Mouse (Mus musculus): ENCODE measurements around the gene Tmem138.
"Not testable (repeated sequence)": the region's sequence is repeated elsewhere in the genome, so short reads cannot be mapped to it uniquely, and the experiment has no call there.

Tmem138 gene

DNA sequence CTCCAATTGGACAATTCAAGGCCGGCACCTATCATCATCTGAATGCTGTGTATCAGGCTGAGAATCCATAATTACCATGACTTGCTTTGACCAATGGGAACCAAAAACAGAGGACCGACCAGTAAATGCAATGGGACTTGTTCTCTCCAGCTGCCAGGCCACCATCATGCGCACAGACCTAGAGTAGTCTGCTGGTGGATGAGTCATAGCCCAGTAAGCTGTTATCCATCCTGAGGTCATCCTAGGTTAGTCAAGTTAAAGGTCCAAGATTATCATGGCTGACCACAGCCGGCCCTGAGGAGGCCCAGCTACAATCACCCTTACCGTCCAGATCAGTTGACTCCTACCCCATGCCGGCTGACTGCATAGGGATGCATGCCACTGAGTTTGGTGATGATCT lies 7.5 kb downstream of the Tmem138 start:
- DNase-seq, result no peak

DNA sequence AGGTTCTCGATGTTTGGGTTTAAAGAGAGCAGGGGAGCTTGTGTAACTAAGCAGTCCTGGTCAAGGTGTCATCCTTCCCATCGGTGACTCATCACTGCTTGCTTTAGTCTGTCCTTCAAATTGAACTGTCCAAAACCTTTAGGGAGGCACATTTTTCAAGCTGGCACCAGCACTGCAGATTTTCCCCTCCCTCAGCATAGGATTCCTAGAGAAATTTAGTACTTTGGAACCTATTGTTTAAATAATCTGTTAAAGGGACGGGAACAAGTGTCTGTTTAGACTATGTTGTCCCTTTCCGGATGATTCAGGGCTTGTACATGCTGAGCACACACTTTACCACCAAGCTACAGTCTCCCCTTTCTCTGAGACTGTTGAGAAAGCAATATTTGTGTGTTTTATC lies 11.9 kb downstream of the Tmem138 start:
- DNase-seq, result no peak

DNA sequence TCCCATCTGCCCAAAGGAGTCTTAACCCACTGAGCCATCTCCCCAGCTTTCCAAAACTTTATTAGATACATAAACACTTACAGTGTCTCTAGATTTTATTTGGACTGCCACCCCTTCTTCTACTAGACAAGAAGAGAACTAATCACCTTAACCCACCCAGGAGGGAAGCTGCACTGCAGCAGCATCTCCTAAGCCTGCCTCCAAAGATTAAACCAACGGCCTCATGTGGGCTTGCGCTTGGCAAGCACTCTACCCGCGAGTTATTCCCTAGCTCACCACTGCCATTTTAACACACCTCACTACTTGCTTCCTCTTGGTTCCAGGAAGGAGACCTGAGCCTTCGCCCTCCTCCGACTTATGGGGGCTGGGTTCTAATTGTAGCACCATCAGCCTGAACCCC lies 12.9 kb downstream of the Tmem138 start:
- no peak for DNase-seq

DNA sequence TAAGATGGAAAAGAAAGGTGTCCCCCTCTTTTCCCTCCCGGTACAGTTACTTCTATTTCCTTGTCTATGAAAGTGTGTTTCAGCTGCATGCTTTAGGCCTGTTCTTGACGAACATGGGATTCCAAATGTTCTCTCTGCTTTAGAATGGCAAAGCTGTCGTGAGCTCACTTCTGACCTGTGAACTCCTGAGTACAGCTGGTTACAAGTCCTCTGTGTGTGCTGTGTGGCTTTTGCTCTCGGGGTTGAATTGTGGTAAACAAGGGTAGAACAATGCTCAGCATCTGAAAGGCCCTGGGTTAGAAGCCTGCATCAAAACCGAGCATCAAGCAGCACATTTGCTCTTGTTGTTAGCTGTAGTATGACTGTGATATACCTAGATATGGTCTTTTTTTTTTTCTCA lies 14.8 kb downstream of the Tmem138 start:
- no peak for DNase-seq

DNA sequence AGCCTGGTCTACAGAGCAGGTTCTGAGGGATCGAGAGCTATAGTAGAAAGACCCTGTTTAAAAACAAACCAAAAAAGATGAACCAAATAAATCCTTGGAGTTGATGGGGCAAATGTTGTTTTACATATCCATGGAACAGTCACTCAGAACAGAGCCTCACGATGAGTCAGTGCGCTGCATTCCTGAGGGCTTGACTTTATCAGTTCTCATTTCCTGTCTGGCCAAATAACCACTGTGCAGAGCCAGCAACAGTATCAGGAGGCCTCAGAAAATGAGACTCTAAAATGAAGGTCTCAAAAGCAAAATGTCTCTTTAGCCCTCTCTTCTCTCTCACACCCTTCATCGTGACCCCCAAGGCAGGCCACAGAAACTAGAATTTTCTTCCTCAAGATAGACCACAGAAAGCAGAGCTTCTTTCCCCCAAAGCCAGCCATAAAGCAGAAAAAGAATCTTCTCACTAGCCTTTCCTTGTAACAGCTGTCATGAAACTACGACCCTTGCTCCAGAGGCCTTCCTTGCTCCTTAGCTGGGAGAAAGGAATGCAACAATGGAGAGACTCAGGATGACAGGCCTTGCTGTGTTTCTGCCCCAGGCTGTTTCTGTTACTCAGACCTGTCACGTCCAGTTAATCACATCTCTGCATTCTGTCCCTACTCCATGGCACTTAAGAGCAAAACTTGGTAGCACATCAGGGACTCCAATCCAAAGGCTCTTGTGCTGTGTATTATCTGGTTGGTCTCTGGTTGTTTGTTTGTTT lies 15.4 kb downstream of the Tmem138 start:
- DNase-seq, result no peak

DNA sequence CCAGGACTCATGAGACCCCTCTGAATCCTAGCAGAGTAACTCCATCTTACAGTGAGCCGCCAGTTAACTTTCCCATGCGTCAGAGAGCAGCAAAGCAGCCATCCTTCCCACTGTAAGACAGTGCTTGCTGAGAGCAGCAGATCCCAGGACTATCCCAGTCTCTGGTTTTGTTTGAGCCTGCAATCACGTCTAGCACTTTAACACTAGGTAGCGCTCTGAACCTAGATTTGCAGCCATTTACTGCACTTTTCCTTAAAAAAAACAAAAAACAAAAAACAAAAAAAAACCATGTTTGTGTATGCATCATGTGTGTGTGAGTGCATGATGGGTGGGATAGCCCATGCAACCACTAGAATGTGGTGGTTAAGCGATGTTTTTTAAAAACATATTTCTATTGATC lies 17.1 kb downstream of the Tmem138 start:
- no peak for DNase-seq

DNA sequence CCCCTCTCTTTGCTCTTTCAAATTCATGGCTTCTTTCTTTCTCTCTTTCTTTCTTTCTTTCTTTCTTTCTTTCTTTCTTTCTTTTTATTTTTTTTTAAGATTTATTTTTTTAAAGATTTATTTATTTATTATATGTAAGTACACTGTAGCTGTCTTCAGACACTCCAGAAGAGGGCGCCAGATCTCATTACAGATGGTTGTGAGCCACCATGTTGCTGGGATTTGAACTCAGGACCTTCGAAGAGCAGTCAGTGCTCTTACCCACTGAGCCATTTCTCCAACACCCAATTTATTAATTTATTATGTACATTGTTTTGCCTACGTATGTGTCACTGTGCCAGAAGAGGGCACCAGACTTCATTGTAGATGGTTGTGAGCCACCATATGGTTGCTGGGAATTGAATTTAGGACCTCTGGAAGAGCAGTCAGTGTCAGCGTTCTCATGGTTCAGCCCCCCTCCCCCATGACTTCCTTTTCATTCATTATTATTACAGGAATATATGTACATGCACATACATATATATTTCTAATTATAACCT lies 19.3 kb downstream of the Tmem138 start:
- DNase-seq, result not testable (repeated sequence)

DNA sequence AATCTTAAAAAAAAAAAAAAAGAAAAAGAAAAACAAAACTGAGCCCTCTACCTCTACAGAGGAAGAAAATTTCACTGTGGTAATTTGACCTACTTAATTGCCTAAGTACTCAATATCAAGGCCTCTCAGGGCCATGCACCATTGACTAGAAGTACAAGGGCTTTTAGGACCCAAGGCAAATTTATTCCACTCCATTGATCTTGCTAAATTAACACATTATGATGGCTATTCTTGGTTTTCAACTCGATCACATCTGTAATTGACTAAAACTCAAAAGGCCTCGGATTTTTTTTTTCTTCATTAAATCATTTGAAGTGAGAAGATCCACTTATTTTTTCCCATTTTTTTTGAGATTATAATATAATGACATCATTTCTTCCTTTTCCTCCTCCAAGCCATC lies 19.7 kb downstream of the Tmem138 start:
- DNase-seq, result no peak

DNA sequence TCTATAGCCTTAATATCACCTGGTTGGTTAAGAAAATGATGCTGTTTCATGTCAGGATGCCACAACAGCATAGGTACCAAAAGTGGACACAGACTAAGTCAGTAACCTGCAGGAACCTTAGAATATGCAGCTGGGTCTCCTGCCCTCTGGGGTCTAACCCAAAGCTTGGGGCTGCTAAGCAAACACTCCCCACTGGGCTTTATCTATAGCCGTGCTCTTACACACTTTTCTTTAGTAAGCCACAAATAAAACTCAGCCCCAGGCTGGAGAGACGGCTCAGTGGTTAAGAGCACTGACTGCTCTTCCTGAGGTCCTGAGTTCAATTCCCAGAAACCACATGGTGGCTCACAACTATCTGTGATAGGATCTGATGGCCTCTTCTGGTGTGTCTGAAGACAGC lies 20.2 kb downstream of the Tmem138 start:
- DNase-seq, result no peak

DNA sequence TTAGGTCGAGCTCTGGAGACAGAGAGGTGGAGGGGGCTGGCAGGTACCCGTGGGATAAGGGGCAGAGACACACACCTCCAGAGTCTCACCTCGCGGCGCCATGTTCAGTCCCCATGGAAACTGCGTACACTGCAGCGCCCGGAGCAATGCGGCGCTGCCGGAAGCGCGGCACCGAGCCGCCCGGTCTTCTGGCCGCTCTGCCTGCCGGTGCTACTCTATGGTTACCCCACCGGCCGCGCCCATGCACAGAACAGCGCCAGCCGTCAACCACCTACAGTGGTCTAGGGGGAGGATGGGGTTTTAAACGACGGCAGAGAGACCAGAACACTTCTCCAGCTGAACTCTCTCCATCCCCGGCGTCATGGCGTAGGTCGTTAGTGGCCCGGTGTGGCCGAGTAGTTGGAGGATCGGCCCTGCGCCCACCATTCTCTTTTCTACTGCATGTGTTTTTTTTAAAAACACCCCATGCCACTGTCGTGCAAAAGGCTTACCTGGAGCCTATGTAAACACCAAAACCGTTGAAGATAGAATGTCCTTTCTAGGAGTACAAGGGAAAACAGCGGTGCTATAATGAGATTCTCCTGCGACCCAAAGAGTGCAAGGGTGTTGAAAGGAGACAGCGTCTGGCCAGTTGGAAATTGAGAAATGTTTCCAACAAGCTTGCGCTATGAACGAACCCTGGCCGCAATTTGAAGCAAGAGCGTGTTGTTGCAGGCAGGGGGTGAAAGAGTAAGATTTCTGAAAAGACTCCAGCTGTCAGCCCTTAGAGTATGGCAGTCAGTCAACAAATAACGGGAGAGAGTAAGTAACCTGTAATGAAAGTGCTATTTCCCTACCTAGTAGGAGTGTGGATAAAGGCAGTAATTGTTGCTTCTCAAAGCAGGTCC lies 21.3 kb downstream of the Tmem138 start, which contains the start of gene Tmem216:
Gene Tmem216 (minus strand): TSS at position 615 of the 887 bp plus-strand sequence.
- peak; percentile 88 to 90 for DNase-seq

DNA sequence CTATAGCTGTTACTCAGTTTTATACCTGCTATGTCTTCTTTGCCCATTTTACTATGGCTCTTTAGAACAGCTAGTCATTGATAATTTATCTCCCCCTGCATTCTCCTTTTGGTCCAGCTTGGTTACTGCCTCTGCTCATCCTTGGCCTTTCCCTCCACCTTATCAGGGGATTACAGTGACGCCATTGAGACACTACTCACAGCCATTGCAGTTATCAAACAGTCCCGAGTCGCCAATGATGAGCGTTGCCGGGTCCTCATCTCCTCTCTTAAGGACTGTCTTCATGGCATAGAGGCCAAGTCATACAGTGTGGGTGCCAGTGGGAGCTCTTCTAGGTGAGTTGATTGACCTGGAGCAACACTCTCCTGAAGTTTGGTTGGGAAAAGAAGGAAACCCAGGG lies 37.7 kb downstream of the Tmem138 start:
- DNase-seq, result no peak

DNA sequence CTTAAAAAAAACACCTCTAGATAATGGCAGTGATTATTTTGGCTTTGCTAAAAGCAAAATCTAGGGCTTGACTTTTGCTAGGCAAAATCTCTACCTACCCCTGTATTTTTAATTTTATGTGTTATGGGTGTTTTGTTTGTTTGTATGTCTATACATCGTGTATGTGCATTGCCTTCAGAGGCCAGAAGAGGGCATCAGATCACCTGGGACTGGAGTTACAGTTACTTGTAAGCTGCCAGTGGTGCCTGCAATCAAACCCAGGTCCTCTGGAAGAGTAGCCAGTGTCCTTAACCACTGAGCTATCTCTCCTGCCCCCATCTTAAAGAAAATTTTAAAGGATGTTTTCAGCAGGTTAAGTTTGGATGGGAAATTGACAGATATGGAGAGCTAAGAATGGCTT lies 47.1 kb downstream of the Tmem138 start:
- no peak for DNase-seq

DNA sequence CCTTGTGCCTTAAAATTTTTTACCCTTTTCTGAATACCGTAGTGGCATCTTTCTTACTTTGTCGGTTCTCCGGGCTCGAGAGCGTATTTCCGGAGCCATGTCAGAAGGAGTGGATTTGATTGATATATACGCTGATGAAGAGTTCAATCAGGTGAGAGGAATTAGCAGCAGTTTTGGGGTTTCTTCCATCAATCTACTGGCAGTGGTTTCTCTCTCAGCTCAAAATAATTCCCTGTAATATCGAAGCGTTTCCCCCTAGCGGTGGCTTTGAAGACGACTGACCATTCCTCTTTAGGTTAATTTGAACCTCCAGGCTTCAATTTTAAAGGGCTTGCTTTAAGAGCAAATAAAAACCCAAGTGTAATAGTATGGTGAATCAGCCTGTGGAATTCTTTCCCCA lies 51.3 kb downstream of the Tmem138 start, which contains the start of gene Sdhaf2:
Gene Sdhaf2 (minus strand): TSS at position 233 of the 400 bp plus-strand sequence.
- DNase-seq, result no peak

DNA sequence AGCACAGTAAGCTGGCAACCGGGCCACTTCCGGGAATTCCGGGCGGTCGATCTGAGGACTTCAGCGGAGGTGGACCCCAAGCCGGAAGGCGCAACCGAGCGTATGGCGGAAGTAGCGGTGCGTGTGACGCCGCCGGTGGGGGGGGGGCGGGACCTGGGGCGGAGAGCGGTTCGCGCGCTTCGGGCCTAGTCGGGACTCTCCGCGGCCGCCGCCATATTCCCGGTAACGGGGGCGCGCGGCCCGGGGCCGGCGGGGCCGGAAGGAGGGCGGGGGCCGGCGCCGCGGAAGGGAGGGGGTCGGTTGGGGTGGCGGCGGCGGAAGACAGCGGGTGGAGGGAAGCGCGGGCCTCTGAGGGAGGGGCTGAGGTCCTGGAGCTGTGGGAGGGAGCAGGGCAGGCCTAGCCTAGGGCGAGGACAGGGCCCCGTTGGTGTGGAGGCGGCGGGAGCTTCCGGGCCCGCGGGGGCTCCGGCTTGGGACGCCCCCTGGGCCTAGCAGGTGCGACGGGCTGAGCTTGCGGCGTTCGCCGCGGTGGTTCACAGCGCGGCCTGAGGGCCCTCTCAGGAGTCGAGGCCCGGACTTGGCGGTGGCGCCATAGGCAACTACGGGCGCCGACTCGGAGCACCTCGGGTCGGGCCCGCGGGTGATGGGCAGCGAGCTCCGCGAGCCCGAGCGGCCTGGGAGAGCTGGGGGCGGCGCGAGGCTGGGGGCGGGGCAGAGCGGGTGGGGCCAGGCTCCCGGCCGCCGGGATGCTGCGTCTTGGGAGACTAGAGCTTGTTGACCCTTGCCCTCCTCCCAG lies 51.9 kb downstream of the Tmem138 start, which contains the start of gene Cpsf7:
Gene Cpsf7 (plus strand): TSS at position 161 of the 796 bp plus-strand sequence.
- peak; percentile 86 to 91 for DNase-seq

DNA sequence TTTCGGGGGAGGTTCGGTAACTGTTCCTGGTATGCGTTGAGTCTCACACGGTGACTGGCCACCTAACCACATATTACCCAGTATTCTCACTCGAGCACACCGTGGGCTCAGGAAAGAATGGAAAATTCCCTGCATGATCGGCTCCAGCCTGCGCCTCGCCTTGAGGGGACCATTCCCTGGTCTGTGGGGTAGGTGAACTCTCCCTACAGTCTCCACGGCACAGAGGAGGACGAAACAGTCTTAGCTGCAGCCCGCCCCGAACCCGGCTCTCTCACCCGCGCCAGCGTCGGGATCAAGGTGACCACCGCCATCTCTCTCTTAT lies 52.4 kb downstream of the Tmem138 start:
- DNase-seq, result no peak

DNA sequence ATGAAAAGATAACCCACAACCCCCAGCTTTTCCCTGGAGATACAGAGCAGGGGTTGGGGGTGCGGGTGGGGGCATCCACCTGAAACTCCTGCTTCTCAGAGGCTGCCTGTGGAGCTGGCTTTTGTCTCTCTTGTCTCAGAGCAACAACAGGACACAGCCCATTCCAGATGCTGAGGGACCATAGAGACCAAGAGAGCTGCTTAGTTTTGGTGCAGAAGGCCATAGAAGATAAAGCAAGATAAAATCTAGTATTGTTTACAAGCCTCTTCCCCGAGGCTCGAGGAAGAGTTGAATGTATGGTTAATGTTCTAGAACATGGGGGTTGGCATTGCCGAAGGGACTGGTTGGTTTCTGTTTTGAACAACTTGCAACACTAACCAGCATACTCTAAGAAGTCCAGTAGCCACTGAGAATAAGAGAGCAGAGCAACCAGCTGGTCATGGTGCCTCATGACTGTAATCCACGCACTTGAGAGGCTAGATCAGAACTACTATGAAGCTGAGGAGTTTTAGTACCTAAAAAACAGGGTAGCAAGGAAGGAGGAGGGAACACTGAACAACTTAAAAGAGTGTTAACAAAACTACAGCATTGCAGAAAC lies 53.6 kb downstream of the Tmem138 start:
- DNase-seq, result no peak

DNA sequence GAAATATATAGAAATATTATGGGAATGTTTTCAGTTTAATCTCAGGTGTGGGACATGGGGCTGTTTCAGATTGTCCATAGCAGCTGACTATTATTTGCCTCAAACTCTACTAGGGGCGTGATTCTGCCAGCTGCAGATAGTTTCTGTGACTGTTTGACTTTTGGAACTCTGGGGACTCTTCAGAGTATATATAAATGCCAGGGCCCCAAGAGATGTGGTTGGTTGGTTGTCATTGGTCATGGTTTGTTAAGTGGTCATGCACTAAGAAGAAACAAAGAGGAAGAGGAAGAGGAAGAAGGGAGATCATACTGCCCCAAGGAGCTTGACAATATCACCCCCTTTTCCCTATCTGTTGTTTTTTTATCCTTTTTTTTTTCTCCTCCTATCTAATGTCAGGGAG lies 55.2 kb downstream of the Tmem138 start:
- DNase-seq, result no peak
